Mouse (Mus musculus): ENCODE measurements at regions not wholly inside any gene's neighbourhood (a gene's known extent, or its start where the extent isn't known, plus 50 kb on each side); places are given as distances from the start of the nearest gene placed in this dataset.
A peak's percentile ranks its signal among the peaks of the same experiment; 100 is the strongest.

DNA sequence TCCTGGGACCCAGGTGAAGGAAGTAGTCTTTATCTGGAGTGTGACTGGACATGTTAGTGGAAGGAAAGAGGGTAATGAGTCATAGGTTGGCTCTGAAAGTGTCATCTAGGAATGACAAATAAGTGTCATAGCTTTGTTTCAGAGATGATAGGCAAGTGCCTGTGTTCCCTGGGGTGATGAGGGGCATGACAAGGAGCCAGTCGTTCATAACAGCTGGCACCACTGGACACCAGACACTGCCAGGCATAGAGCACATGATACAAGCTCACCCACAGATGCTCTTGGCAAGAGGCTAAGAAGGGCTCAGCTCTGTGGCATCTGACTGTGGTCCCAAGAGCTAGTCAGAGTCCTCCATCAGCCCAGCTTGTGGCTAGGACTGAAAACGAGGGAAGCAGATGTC lies 171.0 kb downstream of the Rab11fip4 start:
- no peak for DNase-seq

DNA sequence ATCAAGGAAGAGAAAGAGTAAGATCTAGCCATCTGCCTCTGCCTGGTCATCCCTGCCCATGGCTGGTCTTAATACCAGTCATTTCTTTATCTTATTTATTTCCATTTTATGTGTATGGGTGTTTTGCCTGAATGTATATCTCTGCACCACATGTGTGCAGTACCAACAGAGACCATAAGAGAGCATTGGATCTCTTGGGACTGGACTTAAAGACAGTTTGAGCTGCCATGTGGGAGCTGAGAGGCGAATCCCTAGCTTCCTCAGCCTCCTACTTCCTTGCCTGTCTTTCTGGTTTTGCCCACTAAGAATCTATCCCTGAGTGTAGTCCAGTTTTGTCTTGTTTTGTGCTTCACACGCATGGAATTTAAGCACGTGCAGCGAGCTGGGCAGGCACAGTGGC lies 169.5 kb downstream of the Rab11fip4 start:
- no peak for DNase-seq

DNA sequence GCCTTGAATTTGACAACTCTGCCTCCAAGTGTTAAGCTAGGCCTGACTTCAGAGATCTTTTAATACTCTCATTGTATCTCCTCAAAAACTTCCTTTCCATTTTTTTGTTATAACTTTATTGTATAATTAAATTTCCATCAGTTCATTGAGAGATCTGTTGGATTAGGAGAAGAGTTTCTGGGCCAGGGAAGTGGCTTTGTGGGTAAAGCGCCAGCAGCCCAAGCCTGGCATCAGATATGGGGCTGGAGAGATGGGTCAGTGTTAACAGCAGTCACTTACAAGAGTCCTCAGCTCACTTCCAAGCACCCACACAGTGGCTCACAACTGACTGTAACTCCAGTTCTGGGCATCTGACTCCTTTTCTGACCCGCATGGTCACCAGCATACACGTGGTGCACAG lies 167.3 kb downstream of the Rab11fip4 start:
- no peak for DNase-seq

DNA sequence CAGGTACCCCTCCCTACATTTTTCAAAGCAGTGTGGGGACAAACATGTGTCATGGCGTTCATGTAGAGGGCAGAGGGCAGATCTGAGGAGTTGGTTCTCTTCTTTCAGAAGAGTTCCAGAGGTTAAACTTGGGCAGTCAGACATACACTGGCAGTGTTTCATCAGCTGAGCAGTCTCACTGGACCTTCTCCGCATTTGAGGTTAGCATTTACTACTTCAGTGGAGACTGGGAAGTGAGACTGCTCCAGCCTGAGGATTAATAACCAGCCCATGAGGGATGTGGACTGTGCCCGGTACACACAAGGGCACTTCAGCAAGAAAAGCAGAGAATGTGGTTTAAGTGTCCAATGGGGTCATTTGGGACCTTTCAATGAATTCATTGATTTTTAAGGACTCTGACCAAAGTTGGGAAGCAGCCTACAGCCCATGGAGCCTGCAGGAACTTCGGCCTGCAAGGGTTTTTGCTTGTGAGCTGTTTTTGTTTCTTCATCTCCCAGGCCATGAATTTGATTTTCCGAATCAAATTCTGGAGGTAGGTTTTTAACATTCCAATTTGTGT lies 166.6 kb downstream of the Rab11fip4 start:
- DNase-seq, result no peak

DNA sequence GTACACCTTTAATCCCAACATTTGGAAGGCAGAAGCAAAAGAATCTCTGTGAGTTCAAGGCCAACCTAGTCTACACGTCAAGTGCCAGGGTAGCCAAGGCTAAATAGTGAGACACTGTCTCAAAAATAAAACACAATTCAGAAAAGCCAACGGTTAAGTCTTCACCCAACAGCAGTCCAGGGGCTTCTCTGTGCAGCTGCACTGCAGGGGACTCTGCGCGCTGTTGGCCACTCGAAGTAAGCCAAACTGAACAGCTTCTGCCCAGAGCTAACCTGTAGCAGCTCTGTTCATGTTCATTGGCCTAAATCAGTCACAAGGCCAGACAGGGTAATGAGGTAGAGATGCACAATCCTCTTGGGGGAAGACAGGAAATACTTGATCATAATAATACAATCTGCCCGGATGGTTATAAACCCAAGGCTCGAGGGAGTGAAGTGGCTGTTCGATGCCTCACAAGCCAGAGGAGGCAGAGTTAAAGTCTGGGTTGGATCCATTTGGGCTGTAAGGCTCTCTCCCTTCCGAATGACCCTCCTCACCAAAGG lies 165.4 kb downstream of the Rab11fip4 start:
- DNase-seq, result no peak

DNA sequence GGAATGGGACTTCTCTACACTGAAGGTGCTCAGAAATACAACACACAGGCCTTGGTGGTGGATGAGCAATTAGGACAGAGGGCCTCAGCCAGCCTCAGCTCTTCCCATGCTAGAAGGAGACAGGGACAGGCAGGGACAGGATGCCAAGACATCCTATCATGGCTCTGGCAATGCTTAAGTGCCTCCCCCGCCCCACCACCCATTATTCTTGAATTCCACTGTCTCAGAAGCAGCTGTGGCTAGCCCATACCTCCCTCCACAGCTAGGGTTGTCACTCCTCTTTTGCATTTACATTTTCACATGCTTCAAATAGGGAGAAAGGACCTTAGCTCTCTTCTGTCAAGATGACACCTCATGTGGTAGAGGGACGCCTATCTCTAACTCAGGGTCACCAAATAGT lies 162.5 kb downstream of the Rab11fip4 start:
- no peak for DNase-seq

DNA sequence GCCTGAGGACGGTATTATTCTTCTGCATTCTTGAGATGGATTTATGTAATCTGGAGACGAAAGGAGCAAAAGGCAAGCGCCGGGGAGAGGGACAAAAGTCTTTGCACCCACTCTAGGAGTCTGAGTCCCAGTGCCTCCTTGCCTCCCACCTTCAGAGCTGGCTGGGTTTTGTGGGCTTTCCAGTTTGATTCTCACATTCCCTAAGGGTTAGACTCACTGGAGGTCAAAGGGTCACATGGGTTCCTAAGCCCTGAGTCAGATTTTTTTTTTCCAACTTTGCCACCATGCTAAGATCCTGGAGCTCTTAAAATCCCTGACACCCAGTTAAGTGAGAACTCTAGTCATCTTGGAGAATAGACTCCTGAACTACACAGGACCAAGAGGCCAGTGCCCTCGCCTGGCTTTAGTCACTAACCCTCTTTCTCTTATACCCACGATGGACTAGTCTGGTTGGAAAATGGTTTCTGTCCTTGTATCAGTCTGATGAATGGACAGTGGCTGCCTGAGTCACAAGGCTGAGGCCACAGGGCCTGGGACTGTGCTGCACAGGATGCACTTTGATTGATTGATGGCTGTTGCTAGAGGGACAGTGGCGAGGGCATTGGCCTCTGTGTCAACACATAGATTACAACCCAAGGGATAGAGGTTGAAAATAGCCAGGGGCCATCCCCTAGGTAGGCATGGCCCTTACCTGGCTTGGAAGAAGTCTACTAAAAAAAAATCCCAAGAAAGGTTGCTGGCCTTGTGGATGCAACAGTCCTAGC lies 161.9 kb downstream of the Rab11fip4 start:
- DNase-seq, result no peak

DNA sequence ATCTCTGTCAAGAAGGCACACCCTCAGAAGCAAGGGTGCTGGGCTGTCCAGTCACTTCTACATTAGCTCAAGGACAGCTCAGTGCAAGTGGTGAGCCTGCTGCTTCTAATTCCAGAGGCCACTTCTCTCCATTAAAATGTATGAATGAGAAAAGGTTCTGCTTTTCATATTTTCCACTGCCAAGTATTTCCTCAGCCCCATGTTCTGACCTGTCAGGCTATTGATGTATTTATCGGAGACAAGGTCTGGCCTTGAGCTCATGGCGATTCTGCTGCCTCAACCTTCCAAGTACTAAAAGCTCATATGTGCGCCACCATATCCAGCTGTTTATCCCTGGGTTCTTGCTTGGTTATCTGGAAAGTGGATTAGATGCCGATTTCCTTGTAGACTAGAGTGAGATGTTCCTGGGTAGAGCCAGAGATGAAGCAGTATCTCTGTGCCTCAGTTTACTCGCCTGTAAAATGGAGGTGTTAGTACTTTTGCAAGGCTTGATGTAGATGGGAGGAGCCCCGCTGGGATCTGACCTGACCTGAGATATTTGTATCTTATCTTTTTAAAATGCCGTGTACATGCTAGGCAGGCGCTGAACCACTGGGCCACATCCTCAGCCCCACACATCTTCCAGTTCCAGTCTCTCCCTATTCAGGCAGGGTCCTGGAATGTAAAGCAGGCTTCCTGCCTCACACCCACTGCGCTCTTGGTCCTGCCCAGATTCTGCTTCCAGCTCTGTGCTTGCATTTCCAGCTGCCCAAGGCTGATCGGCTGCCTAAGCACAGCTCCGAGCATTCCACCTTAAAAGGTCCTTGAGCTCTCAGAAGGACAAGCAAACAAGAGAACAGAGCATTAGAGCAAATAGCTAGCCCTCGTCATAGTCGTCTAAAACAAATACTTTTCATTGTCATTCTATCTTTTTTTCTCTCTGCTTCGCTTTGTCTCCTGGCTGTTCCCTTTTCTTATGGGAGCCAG lies 161.0 kb downstream of the Rab11fip4 start:
- peak; percentile 32 for DNase-seq

DNA sequence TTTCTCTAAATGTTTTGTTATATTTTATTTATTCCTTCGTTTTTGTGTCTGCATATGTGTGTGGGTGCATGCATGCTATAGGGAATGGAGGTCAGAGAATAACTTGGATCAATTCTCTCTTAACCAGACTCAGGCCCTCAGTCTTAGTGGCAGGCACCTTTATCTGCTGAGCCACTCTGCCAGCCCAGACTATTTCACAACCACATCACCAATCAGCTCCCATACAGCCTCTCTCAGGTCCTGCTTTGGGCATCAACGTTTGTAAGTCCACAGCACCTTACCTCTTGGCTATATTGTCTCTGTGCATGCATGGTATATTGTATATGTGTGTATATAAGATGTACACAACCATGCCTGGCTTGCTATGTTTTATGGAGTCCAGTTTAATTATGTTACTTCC lies 159.9 kb downstream of the Rab11fip4 start:
- DNase-seq, result no peak

DNA sequence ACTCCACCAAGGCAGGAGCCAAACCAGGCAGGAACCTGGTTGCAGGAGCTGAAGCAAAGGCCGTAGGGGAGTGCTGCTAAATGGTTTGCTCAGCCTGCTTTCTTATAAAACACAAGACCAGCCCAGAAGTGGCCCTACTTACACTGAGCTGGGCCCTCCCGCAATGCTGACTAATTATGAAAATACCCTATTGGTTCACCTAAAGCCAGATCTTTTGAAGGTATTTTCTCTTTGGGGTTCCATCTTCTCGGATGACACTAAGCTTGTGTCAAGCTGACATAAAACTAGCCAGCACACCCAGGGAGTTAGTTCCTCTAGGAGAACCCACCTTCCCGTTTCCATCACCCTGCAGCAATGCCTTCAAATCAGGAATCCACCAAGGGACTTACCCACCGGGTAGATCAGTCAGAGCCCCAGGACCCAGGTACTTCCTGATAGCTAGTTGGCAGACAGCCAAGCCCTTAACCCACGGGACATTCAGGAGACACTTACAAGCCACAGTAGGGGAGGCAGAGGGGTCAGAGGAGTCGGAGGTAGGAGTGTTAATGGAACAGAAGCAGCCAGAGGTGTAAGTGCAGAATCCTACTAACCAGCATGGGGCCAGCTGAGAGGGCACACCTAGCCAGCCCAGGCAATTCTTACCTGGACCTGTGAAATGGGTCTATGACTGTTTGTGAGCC lies 158.9 kb downstream of the Rab11fip4 start:
- DNase-seq, result no peak

DNA sequence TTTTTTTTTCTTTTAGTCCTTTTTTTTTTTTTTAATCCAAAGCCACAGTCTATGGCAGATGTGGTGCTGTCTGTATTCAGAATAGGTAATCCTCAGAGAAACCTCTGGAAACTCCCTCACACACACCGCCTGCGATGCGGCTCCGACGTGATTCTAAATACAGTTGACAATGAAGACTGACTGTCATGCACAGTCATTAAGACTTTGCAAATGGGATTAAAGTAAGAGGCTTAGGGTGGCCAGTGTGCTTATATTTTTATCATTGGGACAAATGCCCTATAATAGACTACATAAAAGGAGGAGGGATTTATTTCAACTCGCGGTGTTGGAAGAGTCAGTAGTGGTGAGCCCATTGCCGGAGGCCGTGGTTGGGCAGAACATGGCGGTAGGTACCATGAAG lies 158.1 kb downstream of the Rab11fip4 start:
- no peak for DNase-seq

DNA sequence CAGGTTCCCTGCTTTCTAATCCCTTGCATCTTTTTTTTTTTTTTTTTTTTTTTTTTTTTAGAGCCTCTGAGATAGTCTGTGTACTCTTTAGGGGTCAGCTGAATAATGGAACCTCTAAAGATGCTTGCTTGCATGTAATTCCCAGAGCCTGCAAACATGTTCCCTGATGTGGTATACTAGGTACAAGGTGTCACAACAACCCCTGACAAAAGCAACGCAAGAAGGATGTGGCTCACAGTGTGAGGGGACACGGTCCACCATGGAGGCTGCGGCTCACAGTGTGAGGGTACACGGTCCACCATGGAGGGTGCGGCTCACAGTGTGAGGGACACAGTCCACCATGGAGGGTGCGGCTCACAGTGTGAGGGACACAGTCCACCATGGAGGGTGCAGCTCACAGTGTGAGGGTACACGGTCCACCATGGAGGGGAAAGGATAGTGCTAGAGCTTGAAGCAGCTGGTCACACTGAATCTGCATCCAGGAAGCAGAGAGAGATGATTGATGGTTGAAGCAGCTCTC lies 157.7 kb downstream of the Rab11fip4 start:
- no peak for DNase-seq

DNA sequence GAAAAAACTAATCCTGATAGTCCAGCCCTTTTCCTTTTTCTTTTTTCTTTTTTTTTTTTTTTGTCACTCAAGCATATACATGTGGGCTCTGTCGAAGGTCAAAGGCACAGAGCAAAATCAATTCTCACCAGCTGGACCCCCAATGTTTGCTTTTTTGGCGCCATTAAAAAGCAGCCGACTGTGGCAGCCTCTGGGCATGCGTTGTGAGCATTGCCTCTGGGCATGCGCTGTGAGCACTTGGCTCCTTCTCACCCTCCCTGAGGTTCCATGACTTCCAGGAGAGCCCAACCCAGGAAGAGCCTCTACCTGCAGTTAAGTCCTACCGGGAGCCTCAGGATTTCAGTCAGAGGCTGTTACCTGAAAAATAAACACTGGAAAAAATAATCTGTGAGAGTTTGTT lies 156.8 kb downstream of the Rab11fip4 start:
- no peak for DNase-seq

Measured in lung, postnatal 14 days (tissue).